Mouse (Mus musculus) embryonic stem cell, embryonic (primary cell): Measurements from ENCODE around the gene Gpr149.

Experiments used
- CTCF ChIA-PET, 4 experiments: fragments of 300-600 bp in 2 of 4; fragments of 350-600 bp in 2 of 4; sonication (Branson Sonifier 250); formaldehyde crosslinking; loops; one replicate each; lab custom pipeline; 2022; ENCODE audit warnings: inconsistent platforms in 2 of 4; lab: Charles Lee
- POLR2A ChIA-PET, 4 experiments: fragments of 300-600 bp in 2 of 4; fragments of 350-600 bp in 2 of 4; sonication (Branson Sonifier 250); formaldehyde crosslinking; loops; one replicate each; lab custom pipeline; 2022; ENCODE audit warnings: antibody characterized with exemption in 4 of 4, inconsistent platforms in 1 of 4; lab: Charles Lee

Gpr149 gene

GRCm38 (mm10) chr3:62604973-62605372, at the start of gene Gpr149:
Gpr149 (minus strand) TSS chr3:62605140.
- POLR2A ChIA-PET: interaction anchor here in 2 of 4 experiments (0.6 to 1.1 kb wide), 2 partner anchors 12 to 34 kb away, joined by 4 to 5 read pairs; no protein-coding TSS in a partner anchor
- CTCF ChIA-PET: interaction anchor here in 1 of 4 experiments (0.6 kb wide), 1 partner anchor 20 kb away, joined by 18 read pairs; no protein-coding TSS in a partner anchor

- ChIA-PET CTCF (no interaction called here), POLR2A (no interaction called here)
Measured at GRCm38 (mm10) chr3:62650551-62650950, 45.6 kb upstream of the Gpr149 start.

- ChIA-PET POLR2A (interaction anchor here in 1 of 4 experiments (0.7 kb wide), 1 partner anchor 160 kb away, joined by 3 read pairs; no protein-coding TSS in a partner anchor), CTCF (interaction anchor here in 1 of 4 experiments (1.2 kb wide), 1 partner anchor 11 kb away, joined by 4 read pairs; no protein-coding TSS in a partner anchor)
Measured at GRCm38 (mm10) chr3:62610861-62611260, 5.9 kb upstream of the Gpr149 start.

DNA sequence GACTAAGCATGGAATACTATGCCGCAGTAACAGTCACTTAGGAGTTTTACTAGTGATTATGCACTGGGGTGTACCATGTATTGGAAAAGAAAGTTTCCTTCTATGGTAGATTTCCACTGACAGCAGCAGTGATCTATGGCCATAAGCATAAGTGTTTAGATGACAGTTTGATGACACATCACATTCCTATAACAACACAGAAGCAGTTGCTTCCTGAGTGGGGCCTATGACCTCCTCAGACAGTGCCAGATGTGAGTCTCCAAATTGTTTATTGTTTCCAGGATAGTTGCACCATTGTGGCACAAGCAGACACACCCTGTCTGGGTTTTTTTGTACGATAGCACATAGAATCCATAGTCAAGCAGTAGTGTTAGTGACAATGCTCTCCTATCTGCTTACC, 991 bp upstream of the Gpr149 start:
- CTCF ChIA-PET: no interaction called here
- POLR2A ChIA-PET: no interaction called here

GRCm38 (mm10) chr3:62604047-62604391, 921 bp downstream of the Gpr149 start:
- ChIA-PET CTCF (no interaction called here), POLR2A (interaction anchor here in 1 of 4 experiments (0.9 kb wide), 1 partner anchor 97 kb away, joined by 3 read pairs; the partner anchor contains the start of gene Dhx36)

GRCm38 (mm10) chr3:62603231-62604046, 1.5 kb downstream of the Gpr149 start:
- POLR2A ChIA-PET: interaction anchor here in 1 of 4 experiments (0.9 kb wide), 1 partner anchor 97 kb away, joined by 3 read pairs; the partner anchor contains the start of gene Dhx36

DNA sequence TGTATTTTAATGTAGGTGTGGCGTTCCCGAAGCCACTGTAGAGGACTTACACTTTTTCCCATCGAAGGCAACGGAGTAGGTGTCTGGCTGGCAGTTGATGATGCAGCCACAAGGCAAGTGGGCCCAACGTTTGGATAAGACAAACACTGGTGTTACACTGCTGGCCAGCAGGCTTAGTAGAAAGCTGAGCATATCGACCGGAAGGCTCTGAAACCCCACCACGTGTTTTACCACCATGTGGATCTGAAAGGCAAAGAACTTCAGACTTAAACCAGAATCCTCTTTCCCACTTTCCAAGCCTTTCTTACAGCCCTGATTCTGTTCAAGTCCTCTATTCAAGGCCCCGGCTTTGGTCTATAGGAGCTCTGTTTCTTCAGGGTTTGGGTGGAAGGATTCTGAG, 2.5 kb downstream of the Gpr149 start:
- ChIA-PET CTCF (no interaction called here), POLR2A (no interaction called here)

More at GRCm38 (mm10) chr3:62603231-62604046, 1.5 kb downstream of the Gpr149 start:
- CTCF ChIA-PET: no interaction called here

DNA sequence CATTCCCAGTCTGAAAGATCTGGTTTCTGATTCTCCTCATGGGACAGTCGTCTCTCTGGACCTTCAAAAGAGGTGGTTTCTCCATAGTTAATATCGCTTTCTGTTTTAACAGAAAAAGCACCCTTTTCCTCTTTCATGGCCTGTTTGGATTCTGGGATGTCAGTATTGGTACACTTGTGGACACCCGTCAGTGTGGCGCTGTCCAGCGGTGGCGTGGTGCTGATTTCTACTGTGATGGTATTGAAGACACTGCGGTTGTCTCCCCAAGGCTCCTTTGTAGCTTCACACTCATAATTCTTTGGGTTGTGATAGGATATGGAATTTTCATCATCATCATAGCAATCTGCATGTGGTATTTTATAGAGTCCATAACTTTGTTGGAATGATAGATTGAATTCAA, 10.1 kb downstream of the Gpr149 start:
- POLR2A ChIA-PET: no interaction called here
- CTCF ChIA-PET: no interaction called here

DNA sequence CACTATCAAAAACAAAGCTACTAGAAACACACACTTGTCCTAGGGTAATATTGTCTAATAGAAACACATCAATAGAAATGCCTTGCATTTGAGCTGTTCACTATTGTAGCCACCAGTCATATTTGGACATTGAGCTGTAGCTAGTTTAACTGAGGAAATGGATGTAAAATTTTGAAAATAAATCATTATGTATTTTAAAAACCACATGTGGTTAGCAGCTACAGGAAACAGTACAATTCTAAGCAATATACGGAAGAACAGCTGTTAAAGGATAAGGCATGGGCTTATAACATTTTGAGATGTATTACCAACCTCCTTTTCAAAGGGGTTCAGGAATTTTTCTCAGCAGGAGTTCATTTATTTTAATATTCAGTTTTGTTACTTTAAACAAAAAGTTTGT, 19.9 kb downstream of the Gpr149 start:
- ChIA-PET POLR2A (no interaction called here), CTCF (interaction anchor here in 1 of 4 experiments (0.6 kb wide), 1 partner anchor 20 kb away, joined by 18 read pairs; the partner anchor contains the start of gene Gpr149)

GRCm38 (mm10) chr3:62527593-62527992, 77.3 kb downstream of the Gpr149 start:
- POLR2A ChIA-PET: no interaction called here
- CTCF ChIA-PET: interaction anchor here in 2 of 4 experiments (0.6 to 1.1 kb wide), 4 partner anchors 11 to 54 kb away, joined by 3 to 6 read pairs (median 3); no protein-coding TSS in a partner anchor

DNA sequence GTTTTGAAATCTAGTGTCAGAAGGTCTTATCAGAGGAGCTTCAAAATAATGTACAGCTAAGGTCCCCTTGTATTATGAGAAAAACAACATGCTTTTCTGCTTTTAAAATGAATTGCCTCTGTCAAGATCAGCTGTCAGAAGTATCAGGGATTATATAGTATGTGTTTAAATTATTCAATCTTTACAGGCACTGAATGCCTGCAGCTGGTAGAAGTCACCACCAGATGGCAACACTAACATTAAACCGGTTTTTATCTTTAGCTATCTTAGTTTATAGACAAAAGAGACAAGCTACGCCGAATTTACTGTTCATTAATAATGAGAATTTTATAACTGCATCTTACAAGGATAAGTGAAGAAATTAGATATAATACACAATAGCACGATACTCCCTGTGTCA, 77.8 kb downstream of the Gpr149 start:
- ChIA-PET POLR2A (no interaction called here), CTCF (interaction anchor here (0.5 to 1.1 kb wide), 6 partner anchors 11 to 982 kb away, joined by 3 to 6 read pairs (median 3); no protein-coding TSS in a partner anchor)

GRCm38 (mm10) chr3:62507206-62507647, 97.7 kb downstream of the Gpr149 start:
- POLR2A ChIA-PET: interaction anchor here in 3 of 4 experiments (0.8 to 1.7 kb wide), 13 partner anchors 10 to 1144 kb away, joined by 3 to 8 read pairs (median 4); partner anchors contain the start of gene Arhgef26 (in 1 of the 3)
- CTCF ChIA-PET: no interaction called here

- CTCF ChIA-PET: no interaction called here
- POLR2A ChIA-PET: interaction anchor here (0.7 to 1.7 kb wide), 15 partner anchors 10 to 1143 kb away, joined by 3 to 8 read pairs (median 4); partner anchors contain the start of gene Arhgef26 (in 1 of the 4)
Measured at GRCm38 (mm10) chr3:62506488-62507205, 98.3 kb downstream of the Gpr149 start, which contains the start of gene Dhx36. Dhx36 (minus strand) TSS chr3:62507004.

DNA sequence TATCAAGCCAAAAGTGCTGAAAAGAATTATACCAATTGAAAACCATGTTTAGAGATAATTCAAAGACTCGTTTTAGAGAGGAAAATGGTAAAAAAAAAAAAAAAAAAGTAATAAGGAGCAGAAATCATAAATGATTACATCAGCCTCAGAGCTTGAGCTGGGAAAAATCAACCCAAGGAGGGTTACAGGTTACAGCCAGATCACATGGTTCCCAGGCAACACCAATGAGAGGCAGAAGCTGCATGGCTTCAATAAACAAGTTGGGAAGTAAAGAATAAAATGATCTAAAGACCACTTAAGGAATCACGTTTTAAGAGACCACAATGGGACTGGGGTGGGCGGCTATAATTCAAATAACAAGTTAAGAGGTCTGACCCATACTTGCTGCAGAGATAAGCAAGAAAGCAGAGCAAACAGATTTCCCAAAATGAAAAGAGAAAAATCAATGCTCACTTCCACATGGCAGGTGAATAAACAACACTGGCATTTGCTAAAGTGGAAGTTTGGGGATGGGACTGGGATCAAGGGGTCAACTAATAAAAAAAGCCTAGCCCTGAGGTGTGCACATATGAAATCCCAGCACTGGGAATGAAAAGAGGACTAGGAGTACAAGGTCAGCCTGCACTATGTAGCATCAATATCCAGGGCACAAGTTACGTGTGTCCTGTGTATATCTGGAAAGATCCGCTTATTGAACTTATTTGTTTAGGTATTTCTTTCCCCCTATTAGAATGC, 99.6 kb downstream of the Gpr149 start:
- POLR2A ChIA-PET: no interaction called here
- CTCF ChIA-PET: no interaction called here

DNA sequence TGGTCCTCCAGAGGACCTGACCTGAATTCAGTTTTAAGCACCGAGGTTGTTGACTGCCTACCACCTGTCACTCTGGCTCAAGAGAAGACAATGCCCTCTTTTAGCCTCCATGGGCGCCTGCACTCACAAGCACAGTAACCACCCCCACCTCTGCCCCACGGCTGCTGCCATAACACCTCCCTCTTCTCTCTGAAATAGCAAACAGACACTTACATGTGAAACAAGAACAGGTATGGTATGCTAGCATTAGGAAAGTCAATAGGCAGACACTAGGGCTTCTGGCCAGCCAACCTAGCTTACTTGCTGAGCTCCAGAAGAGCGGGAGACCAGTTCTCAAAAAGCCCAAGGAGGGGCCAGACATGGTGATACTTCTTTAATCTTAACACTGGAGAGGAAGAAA, 105.6 kb downstream of the Gpr149 start:
- POLR2A ChIA-PET: interaction anchor here in 1 of 4 experiments (1.8 kb wide), 1 partner anchor 14 kb away, joined by 4 read pairs; no protein-coding TSS in a partner anchor
- CTCF ChIA-PET: no interaction called here

DNA sequence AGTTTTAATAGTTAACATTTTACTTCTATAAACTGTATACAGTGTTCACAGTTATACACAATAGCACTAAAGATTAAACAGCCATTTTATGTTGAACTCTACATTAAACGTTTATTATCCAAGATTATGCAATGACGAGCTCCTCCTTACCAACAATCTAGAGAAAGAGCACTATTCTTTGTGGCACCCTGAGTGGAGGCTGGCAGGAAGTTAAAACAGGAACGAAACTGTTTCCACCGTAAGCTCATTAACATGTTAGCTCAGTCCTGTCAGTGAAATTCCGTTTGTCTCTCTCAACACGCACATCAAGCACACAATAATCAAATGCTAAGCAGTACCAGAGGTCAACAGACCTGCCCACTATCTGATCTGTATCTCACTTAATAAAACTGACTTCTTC, 112.4 kb downstream of the Gpr149 start:
- POLR2A ChIA-PET: interaction anchor here (0.6 to 1.5 kb wide), 4 partner anchors 14 to 1226 kb away, joined by 3 to 4 read pairs (median 4); partner anchors contain the start of gene Dhx36 (in 1 of the 4)
- CTCF ChIA-PET: no interaction called here

- CTCF ChIA-PET: no interaction called here
Measured at GRCm38 (mm10) chr3:62484340-62484739, 120.6 kb downstream of the Gpr149 start.

More at GRCm38 (mm10) chr3:62484340-62484739, 120.6 kb downstream of the Gpr149 start:
- POLR2A ChIA-PET: interaction anchor here in 1 of 4 experiments (0.9 to 1.3 kb wide), 2 partner anchors 11 to 22 kb away, joined by 3 read pairs; partner anchors contain the start of gene Dhx36
